Mouse (Mus musculus): ENCODE data around the gene Cdc42ep3. TPM values are rescaled to one million over a fixed set of nuclear protein-coding genes. Genes with fewer than 3 reads are reported as not detected.

Cdc42ep3 gene
- polyA plus RNA-seq, 1 experiment from 2014 or later: 41.0 TPM

DNA sequence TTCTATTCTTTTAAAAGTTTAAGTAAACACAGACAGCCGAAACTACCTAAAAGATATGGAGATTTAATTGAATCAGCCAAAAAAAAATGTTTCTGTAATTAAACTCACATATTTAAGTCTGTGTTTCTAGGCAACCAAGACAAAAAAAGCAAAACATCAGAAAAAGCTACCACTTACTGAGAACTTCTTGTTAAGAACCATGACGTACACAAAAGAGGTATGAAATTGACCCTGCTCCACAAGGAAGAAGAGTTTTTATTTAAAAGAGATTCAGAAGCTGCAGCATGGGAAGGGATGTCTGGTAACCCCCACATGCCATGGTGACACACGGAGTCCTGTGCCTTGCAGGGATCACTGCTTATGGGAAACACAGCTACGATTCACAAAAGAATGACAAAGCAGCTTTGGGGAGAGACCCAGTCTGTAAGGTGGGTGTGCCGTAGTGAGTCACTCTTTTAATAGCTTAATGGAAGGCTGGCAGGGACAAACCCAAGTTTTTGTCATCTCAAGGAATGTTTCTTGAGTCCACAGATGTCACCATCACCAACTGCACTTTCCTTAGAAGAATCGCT, 69.8 kb downstream of the Cdc42ep3 start:
- H3K9ac ChIP-seq (ENCODE audit: low read depth, low read length): no peak overlapping the region
- H3K4me2 ChIP-seq (replicated peaks; ENCODE audit: low read depth): no peak overlapping the region
- H3K9me3 ChIP-seq (ENCODE audit: control insufficient read depth): no peaks in the 10 kb centered on the region
- no peak for ATAC-seq
- H3K36me3 ChIP-seq (ENCODE audit: control insufficient read depth, insufficient read depth): no peaks in the 10 kb centered on the region
- 68% methylated on average over 6 of the region's 6 CpGs for WGBS
- H3K27me3 ChIP-seq (replicated peaks; ENCODE audit: control insufficient read depth, insufficient read depth, low read length): no peaks in the 10 kb centered on the region
- 0 out of 2 replicates have a peak, but pooled peaks cover 3% of the 10 kb centered on the region for H3K4me1 ChIP-seq (replicated peaks; ENCODE audit: control insufficient read depth, insufficient read depth, low read length)
- no peak overlapping the region for H3K27ac ChIP-seq (ENCODE audit: low read depth, low read length)
- no peak for TF ChIP-seq CTCF (IDR thresholded peaks at IDR 0.05; ENCODE audit: low read depth)
- H3K4me3 ChIP-seq (ENCODE audit: low read depth, low read length): no peak overlapping the region

Data from intestine, postnatal 0 days (tissue).